Mouse (Mus musculus) myocyte (in vitro differentiated cells): ENCODE measurements around the gene Dennd2c. TPM values are rescaled to one million over a fixed set of nuclear protein-coding genes. Genes with fewer than 3 reads are reported as not detected.

Experiments used
- H3K27me3 ChIP-seq: one replicate; pipeline ENCODE4 v1.6.1; 2011; ENCODE audit not compliant: control insufficient read depth, insufficient read depth, insufficient read length
- H3K36me3 ChIP-seq: one replicate; pipeline ENCODE4 v1.6.1; 2011; ENCODE audit not compliant: control insufficient read depth, insufficient read depth
- H3K4me2 ChIP-seq: one replicate; pipeline ENCODE4 v1.6.1; 2011; ENCODE audit warnings: low read depth, control low read depth
- H3K4me3 ChIP-seq: one replicate; pipeline ENCODE4 v1.5.1; 2011; ENCODE audit warnings: mild to moderate bottlenecking, control low read depth, moderate library complexity
- H3K79me2 ChIP-seq: one replicate; pipeline ENCODE4 v1.6.1; 2011; ENCODE audit not compliant: control insufficient read depth, insufficient read depth
- H3ac ChIP-seq: one replicate; pipeline ENCODE4 v1.6.1; 2011; ENCODE audit not compliant: control insufficient read depth, insufficient read length
- CEBPB ChIP-seq: IDR thresholded peaks from 2 replicates; pipeline ENCODE4 v1.6.1; 2011; ENCODE audit warnings: mild to moderate bottlenecking, moderate library complexity; ENCODE audit not compliant: poor library complexity, insufficient read depth, severe bottlenecking
- E2F4 ChIP-seq: IDR thresholded peaks from one replicate; pipeline ENCODE4 v1.6.1; 2011; ENCODE audit warnings: mild to moderate bottlenecking, control low read depth, moderate library complexity; ENCODE audit not compliant: insufficient read depth
- MAX ChIP-seq: IDR thresholded peaks from one replicate; pipeline ENCODE4 v1.6.1; 2011; ENCODE audit warnings: low read depth, mild to moderate bottlenecking, control low read depth
- MYOD1 ChIP-seq, 3 experiments: IDR thresholded peaks; one replicate each; pipeline ENCODE4 v1.6.1; 2011; ENCODE audit warnings: control low read depth in 2 of 3, low read depth in 2 of 3, mild to moderate bottlenecking in 2 of 3, moderate library complexity in 1 of 3; ENCODE audit not compliant: insufficient read length in 2 of 3, control insufficient read depth in 1 of 3
- MYOG ChIP-seq, 3 experiments: IDR thresholded peaks; one replicate each; pipeline ENCODE4 v1.6.1; 2011; ENCODE audit warnings: control low read depth in 2 of 3, low read depth in 2 of 3, mild to moderate bottlenecking in 2 of 3; ENCODE audit not compliant: insufficient read length in 2 of 3, control insufficient read depth in 1 of 3, insufficient read depth in 1 of 3
- POLR2A ChIP-seq: IDR thresholded peaks from one replicate; pipeline ENCODE4 v1.6.1; 2011; ENCODE audit warnings: low read depth, mild to moderate bottlenecking, control low read depth, moderate library complexity; ENCODE audit not compliant: insufficient read length
- POLR2AphosphoS2 ChIP-seq: IDR thresholded peaks from one replicate; pipeline ENCODE4 v1.6.1; 2011; ENCODE audit warnings: low read depth, control low read depth; ENCODE audit not compliant: insufficient read length
- REST ChIP-seq: IDR thresholded peaks from one replicate; pipeline ENCODE4 v1.6.1; 2011; ENCODE audit warnings: mild to moderate bottlenecking, control low read depth, moderate library complexity; ENCODE audit not compliant: insufficient read depth, insufficient read length
- SRF ChIP-seq: IDR thresholded peaks from one replicate; pipeline ENCODE4 v1.6.1; 2011; ENCODE audit warnings: low read depth; ENCODE audit not compliant: control insufficient read depth, insufficient read length
- TCF12 ChIP-seq: IDR thresholded peaks from one replicate; pipeline ENCODE4 v1.6.1; 2011; ENCODE audit warnings: mild to moderate bottlenecking, control low read depth; ENCODE audit not compliant: poor library complexity, insufficient read depth, severe bottlenecking
- TCF3 ChIP-seq: IDR thresholded peaks from one replicate; pipeline ENCODE4 v1.6.1; 2011; ENCODE audit warnings: low read depth, control low read depth; ENCODE audit not compliant: insufficient read length
- USF1 ChIP-seq: IDR thresholded peaks from one replicate; pipeline ENCODE4 v1.6.1; 2011; ENCODE audit warnings: low read depth, mild to moderate bottlenecking, control low read depth, moderate library complexity
- polyA plus RNA-seq: library from polyadenylated mRNA; unstranded; fragments of >200 nt; fragmentation: generic; extraction: Trizol; gene quantifications from one replicate; pipeline ENCODE4 v1.2.1, GENCODE M21; 2012; ENCODE audit warnings: missing spikeins

Gene Dennd2c
- polyA plus RNA-seq, 1 experiment = 2.4 TPM

DNA sequence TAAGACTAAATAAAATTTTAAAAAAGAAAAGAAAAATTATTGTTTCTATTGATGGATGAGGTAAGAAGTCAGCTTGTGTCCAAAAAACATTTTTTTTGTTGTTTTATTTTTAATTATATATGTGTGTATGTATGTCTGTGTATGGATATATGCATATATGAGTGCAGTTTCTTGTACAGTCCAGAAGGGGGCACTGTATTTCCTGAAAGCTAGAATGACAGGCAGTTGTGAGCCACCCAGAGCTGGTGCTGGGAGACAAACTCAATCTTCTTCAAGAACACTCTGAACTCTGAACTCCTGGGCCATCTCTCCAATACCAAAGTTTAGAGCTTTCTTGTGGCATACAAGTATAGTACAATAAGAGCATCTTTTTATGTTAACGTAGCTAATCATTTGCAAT, 101.2 kb downstream of the Dennd2c start:
- no peak overlapping the region for H3K4me2 ChIP-seq

DNA sequence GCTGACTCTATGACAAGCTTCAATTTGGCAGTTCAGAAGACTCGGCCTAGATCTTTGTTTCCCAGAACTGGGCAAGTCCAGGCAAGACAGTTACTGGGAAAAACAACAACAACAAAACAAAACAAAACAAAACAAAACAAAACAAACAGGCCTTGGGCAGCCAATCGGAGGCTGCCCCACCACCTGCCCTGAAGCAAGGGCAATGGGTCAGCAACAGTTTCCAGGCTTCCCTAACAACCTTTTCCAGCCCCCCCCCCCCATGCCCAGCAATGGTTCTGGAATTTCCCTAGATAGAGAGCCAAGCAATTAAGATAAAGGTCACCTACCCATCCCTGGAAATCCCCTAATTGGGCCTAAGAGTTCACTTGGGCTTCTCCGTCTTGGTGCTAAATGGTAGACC, 102.0 kb downstream of the Dennd2c start:
- H3K27me3 ChIP-seq = no peaks in the 10 kb centered on the region
- TF ChIP-seq POLR2A = no peak
- no peak for TF ChIP-seq TCF3
- TF ChIP-seq POLR2AphosphoS2 = no peak
- no peak for TF ChIP-seq MYOD1 (IDR thresholded peaks at IDR 0.05; ENCODE audit: control insufficient read depth in 1 of 3, insufficient read length in 2 of 3, low read depth in 2 of 3)
- no peak for TF ChIP-seq TCF12
- TF ChIP-seq CEBPB = no peak
- TF ChIP-seq REST = no peak
- no peak for TF ChIP-seq E2F4
- TF ChIP-seq MAX = no peak
- TF ChIP-seq MYOG (IDR thresholded peaks at IDR 0.05; ENCODE audit: control insufficient read depth in 1 of 3, insufficient read depth in 1 of 3, insufficient read length in 2 of 3, low read depth in 2 of 3) = no peak
- no peak for TF ChIP-seq USF1
- TF ChIP-seq SRF = no peak
- H3K36me3 ChIP-seq = no peaks in the 10 kb centered on the region
- no peaks in the 10 kb centered on the region for H3K79me2 ChIP-seq
- H3ac ChIP-seq = no peak overlapping the region
- H3K4me2 ChIP-seq = no peak overlapping the region
- H3K4me3 ChIP-seq = no peak overlapping the region

More for the DNA sequence above, 101.2 kb downstream of the Dennd2c start:
- Histone ChIP-seq H3K79me2 (no peaks in the 10 kb centered on the region), H3K4me3 (no peak overlapping the region), H3K36me3 (no peaks in the 10 kb centered on the region), H3ac (no peak overlapping the region), H3K27me3 (no peaks in the 10 kb centered on the region)
- TF ChIP-seq POLR2A = no peak
- TF ChIP-seq USF1 = no peak
- no peak for TF ChIP-seq SRF

DNA sequence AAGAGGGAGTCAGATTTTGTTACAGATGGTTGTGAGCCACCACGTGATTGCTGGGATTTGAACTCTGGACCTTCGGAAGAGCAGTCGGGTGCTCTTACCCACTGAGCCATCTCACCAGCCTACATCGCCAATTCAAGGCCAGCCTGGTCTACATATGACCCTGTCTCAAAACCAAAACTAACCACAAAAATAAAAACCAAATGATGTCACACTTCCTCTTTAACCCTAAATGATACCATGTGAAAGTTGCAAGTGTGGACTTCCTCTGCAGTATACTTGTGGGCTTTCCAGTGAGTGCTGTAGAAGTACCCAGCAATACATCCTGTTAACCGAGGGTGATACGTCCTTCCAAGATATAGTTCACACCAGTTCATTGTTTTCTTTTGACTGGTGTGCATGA, 104.0 kb downstream of the Dennd2c start:
- Histone ChIP-seq H3K27me3 (no peaks in the 10 kb centered on the region), H3K36me3 (no peaks in the 10 kb centered on the region), H3K4me3 (no peak overlapping the region), H3K4me2 (no peak overlapping the region), H3ac (no peak overlapping the region), H3K79me2 (no peaks in the 10 kb centered on the region)
- TF ChIP-seq CEBPB (no peak), SRF (no peak), REST (no peak), TCF3 (no peak), TCF12 (no peak), MAX (no peak), POLR2A (no peak), USF1 (no peak), MYOD1 (IDR thresholded peaks at IDR 0.05; ENCODE audit: control insufficient read depth in 1 of 3, insufficient read length in 2 of 3, low read depth in 2 of 3) (no peak), MYOG (IDR thresholded peaks at IDR 0.05; ENCODE audit: control insufficient read depth in 1 of 3, insufficient read depth in 1 of 3, insufficient read length in 2 of 3, low read depth in 2 of 3) (no peak), E2F4 (no peak), POLR2AphosphoS2 (no peak)

DNA sequence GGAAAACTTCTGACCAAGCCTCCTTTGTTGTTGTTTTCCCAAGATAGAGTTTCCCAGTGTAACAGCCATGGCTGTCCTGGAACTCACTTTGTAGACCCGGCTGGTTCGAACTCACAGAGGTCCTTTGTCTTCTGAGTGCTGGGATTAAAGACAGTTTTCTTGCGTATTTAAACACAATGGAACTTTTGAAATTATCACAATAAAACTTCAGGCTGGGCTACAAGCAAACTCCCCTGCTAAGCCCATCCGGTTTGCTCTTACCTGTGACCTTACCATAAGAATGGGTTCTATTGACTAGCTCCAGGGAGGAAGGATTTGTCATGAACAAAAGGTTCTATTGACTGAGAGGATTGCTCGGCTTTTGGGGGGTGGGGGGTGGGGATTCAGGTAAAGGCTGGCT, 105.3 kb downstream of the Dennd2c start:
- H3K27me3 ChIP-seq = no peaks in the 10 kb centered on the region
- no peaks in the 10 kb centered on the region for H3K79me2 ChIP-seq

DNA sequence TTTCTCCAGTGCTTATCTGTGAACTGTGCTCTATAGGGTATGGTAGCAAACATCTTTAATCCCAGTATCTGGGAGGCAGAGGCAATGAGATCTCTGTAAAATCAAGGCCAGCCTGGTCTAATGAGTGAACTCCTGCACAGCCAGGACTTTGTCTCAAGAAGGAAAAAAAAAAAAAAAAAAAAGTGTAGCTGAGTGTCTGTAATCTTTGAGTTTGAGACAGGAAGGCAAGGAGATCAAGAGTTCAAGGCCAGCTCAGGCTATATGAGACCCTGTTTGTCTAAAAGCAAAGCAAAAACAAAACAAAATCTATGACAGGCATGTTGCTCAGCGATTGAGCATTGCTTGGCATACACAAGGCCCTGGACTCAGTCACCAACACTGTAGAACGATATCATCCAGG, 105.8 kb downstream of the Dennd2c start:
- Histone ChIP-seq H3K27me3 (no peaks in the 10 kb centered on the region), H3K4me2 (no peak overlapping the region), H3K79me2 (no peaks in the 10 kb centered on the region), H3ac (no peak overlapping the region), H3K36me3 (no peaks in the 10 kb centered on the region), H3K4me3 (no peak overlapping the region)
- TF ChIP-seq CEBPB = no peak
- TF ChIP-seq MAX = no peak
- no peak for TF ChIP-seq MYOG (IDR thresholded peaks at IDR 0.05; ENCODE audit: control insufficient read depth in 1 of 3, insufficient read depth in 1 of 3, insufficient read length in 2 of 3, low read depth in 2 of 3)
- no peak for TF ChIP-seq TCF12
- no peak for TF ChIP-seq TCF3
- no peak for TF ChIP-seq MYOD1 (IDR thresholded peaks at IDR 0.05; ENCODE audit: control insufficient read depth in 1 of 3, insufficient read length in 2 of 3, low read depth in 2 of 3)
- no peak for TF ChIP-seq SRF
- no peak for TF ChIP-seq USF1
- no peak for TF ChIP-seq POLR2A
- no peak for TF ChIP-seq REST

More for the DNA sequence above, 105.3 kb downstream of the Dennd2c start:
- H3ac ChIP-seq = no peak overlapping the region
- no peak overlapping the region for H3K4me2 ChIP-seq
- H3K4me3 ChIP-seq = no peak overlapping the region
- no peak for TF ChIP-seq SRF
- TF ChIP-seq CEBPB = no peak
- no peak for TF ChIP-seq POLR2AphosphoS2
- TF ChIP-seq MAX = no peak
- TF ChIP-seq POLR2A = no peak
- no peak for TF ChIP-seq TCF3
- TF ChIP-seq USF1 = no peak
- no peaks in the 10 kb centered on the region for H3K36me3 ChIP-seq
